Mouse (Mus musculus): ENCODE data around the gene Efna3.

- no peak for TF ChIP-seq EP300 (optimal IDR thresholded peaks at IDR 0.05)
- no peak for TF ChIP-seq CTCF (IDR thresholded peaks at IDR 0.05; ENCODE audit: low read depth)
Measured at GRCm38 (mm10) chr3:89285526-89285925, 37.2 kb downstream of the Efna3 start.

Measured in stomach, postnatal 0 days (tissue).